Mouse (Mus musculus) cerebellum, adult 9-11 months (tissue): ENCODE results near the gene Olfr287.

Experiments used
- DNase-seq: peaks from one replicate; pipeline ENCODE4 v3.0.0; 2022

Olfr287 gene

DNA sequence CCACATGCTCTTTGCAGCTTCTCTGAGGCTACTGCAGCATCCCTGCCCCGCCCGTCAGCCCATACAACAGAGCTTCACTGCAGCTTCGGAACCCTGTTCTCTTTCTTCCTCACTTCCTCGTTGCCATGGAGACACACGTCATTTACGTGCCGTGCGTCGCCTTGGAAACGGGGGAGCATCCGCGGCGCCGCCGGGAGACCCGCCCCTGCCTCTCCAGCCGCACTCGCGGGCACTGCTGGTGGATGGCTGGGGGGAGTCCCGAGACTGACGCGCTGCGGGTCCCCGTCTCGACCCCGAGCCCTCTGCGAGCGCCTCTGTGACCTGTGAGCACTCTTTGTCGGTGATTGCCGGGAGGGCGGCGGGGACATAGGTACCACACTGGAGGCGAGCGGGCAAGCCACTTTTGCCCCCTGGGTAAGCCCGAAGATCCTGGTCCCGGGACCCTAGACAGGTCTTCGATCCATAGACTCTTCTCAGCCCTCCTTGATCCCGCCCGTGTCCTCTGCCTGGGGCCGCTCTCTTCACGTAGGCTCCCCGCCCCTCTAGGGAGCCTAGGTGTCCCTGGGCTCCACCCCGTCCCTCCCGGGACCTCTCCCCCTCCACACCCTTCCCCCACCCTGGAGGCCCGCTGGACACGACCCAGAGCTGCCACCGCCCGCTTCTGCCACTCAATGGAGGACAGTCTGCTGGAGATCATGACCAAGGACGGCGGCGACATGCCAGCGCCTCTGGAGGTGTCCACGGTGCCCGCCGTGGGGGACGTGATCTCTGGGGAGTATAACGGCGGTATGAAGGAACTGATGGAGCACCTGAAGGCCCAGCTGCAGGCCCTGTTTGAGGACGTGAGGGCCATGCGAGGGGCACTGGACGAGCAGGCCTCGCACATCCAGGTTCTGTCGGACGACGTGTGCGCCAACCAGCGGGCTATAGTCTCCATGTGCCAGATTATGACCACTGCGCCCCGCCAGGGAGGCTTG is 52.9 kb downstream of the Olfr287 start:
- DNase-seq = peak; percentile 93

DNA sequence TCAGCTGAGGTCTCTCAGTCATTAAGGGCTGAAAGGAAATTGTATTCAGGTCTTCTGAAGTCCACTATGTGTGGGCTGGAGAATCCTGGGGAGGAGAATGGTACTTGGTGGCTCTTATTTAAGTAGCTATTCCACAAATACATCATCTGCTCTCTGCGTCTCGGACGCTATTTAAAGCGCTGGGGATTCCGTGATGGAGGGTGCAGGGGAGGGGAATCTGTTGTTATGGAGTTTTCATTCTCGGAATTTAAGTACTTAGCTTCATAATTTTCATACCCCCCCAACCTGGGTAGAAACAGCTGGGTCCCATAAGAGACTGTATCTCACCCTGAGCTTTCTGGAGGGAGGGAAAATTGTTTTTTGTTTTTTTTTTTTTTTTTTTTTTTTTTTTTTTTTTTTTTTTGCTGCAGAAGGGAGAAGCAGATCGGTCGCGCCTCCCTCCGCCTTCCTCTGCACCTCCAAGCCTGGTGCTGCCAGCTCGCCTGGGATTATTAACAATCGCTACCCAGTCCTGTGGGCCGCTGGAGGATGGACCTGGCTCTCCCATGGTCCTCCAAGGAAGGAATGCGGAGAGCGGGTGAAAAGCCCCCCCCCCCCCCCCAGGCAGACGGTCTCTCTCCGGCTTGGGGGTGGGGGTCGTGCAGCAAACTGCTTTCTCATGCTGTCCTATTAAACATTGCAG is 53.8 kb downstream of the Olfr287 start, which contains the start of gene Ccdc184:
Gene Ccdc184 (plus strand): TSS at position 196 of the 682 bp plus-strand sequence.
- no peak for DNase-seq

DNA sequence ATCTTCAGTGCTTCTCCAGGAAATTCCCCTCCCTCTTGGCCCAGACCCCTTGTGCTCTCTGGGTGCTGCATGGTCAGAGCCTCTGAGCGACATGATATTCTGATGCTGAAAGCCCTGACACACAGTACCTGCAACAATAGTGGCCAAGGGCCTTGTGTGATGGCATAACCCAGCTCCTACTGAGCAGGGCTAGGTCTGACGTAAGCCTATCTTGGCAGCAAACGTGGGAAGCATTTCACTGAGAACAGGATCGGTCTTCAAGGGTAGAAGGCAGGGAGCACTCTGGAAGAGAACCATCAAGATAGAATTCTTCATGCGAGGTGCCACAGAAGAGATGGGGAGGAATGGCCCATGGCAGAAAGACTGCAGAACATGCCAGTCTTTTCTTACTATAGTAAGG is 55.3 kb downstream of the Olfr287 start, which contains the start of gene Asb8:
Gene Asb8 (minus strand): TSS at position 101 of the 400 bp plus-strand sequence.
- peak; percentile 16 for DNase-seq

DNA sequence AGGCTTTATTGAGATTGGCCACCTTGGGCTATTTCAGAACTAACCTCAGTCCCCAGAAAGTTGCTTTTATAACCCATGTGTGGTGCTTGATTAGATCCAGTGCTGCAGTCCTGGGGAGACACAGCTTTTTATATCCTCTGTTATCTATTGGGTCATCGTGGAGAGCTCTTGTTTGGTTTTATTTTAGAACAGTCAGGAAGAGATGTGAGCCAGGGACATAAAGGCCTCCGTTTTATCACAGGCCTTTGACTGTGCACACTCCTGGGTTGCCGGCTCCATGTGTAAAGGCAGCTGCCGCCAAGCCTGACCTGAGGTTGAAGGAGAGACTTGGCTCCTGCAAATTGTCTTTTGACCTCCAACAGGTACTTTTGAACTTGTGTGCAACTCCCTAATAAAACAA is 58.3 kb downstream of the Olfr287 start:
- no peak for DNase-seq

DNA sequence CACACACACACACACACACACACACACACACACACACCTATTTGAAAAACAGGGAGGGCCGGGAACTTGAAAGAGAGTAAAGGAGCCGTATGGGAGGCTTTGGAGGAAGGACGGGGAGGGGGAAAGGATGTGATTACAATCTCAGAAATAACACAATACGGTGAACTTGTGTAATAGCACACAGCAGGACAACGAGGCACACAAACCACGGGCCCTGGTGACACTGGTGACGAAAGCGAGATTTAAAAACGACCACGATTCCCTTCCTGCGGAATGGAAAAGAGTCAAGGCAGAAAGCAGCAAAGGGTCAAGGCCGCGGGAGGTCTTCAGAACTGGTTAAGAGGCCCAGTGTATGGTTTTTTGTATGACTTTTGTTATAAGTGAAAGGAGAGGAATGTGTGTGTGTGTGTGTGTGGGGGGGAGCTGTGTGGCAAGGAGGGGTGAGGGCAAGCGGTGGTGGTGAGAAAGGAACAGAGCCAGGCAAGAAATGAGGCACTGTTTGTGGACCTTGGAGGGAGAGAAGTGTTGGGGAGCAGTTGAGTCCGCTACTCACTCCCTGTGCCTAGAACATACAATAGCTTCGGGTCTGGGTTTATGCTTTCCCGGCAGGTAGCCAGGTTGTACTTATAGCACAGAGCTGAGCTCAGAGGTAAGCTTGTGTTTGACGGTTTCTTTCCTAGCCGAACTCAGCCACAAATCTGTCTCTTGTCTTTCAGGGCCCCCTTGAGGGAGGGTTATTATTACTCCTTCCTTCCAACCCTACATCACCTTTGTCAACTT is 59.6 kb downstream of the Olfr287 start:
- DNase-seq = no peak

DNA sequence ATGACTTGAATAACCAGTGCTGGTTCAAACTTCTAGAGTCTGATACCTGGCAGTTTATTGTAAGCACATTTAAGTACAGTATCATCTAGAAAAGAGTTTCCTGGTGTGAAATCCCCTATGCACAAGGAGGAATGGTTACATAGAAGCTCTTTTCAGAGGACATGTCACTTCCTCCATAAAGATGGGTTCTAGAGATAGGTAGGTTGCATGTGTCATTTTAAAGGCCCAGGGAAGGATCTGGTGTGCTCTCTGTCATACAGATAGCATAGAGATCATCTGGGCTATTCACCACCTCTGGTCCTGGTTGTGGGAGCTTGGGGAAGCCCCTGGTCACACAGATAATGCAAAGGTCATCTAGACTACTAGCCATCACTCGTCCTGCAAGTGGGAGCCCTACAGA is 63.6 kb downstream of the Olfr287 start:
- DNase-seq = no peak
